16 mouse cellular contexts compared by ENCODE assay signal in genomic region chr13:63188811-63189210, GRCm38 (mm10).
A peak's percentile ranks its signal among the peaks of the same experiment; 100 is the strongest.
DNase-seq lines count a peak whose midpoint lies in the region; ATAC-seq and TF ChIP-seq lines count a peak whose summit lies in the region.
"Had no signal": no experiment of that assay in that cellular context is flagged by ENCODE, and none has a peak within 500 bp of the region (broad histone marks: within the 10 kb centered on the region; RNA-seq: fewer than 3 reads in every experiment).

No protein-coding gene starts in this region.

- no peaks in the 10 kb centered on the region for H3K36me3 ChIP-seq in kidney, adult 2 months (ENCODE audit: control insufficient read depth, insufficient read depth, low read length)
- H3K36me3 ChIP-seq in heart, embryonic 12.5 days: 0 out of 2 replicates have a peak, but pooled peaks cover 5% of the 10 kb centered on the region
- H3K36me3 ChIP-seq: hindbrain, embryonic 12.5 days; midbrain, embryonic 12.5 days had no signal

- 25% methylated on average over 2 of the region's 2 CpGs for WGBS in kidney, adult 2 months
- WGBS in large intestine, adult 2 months: 21% methylated on average over 2 of the region's 2 CpGs
- WGBS in heart, embryonic 12.5 days: 62% methylated on average over 2 of the region's 2 CpGs

- DNase-seq in left cerebral cortex, adult 2 months (ENCODE audit: extremely low spot score in 1 of 2, low spot score in 2 of 2): no peak
- no peak for DNase-seq in left cerebral cortex, postnatal 25 days (ENCODE audit: low spot score in 2 of 2)
- DNase-seq in kidney, adult 2 months: peak; percentile 85
- DNase-seq in large intestine, adult 2 months (ENCODE audit: low read depth, low spot score): peak; percentile 57
- DNase-seq in lung, postnatal 25 days (ENCODE audit: low spot score): peak; percentile 66
- no peak for DNase-seq in left cerebral cortex, postnatal 10 days (ENCODE audit: extremely low spot score in 1 of 2, low spot score in 2 of 2)
- DNase-seq in right cerebral cortex, postnatal 36 days (ENCODE audit: low spot score in 2 of 2): no peak
- DNase-seq: cerebellum, adult 11 months; retina, postnatal 1 day; thymus, postnatal 14 days had no signal

- ATAC-seq in heart, embryonic 12.5 days (ENCODE audit: insufficient number of reproducible peaks, low FRiP score): no peak

- no peaks in the 10 kb centered on the region for H3K27me3 ChIP-seq in kidney, adult 2 months (replicated peaks; ENCODE audit: control insufficient read depth, insufficient read depth, low read length)
- H3K27me3 ChIP-seq in heart, embryonic 12.5 days (replicated peaks): no peaks in the 10 kb centered on the region
- H3K27me3 ChIP-seq: heart, embryonic 13.5 days; hindbrain, embryonic 12.5 days; midbrain, embryonic 12.5 days; neural tube, embryonic 12.5 days had no signal

- no peak for TF ChIP-seq CTCF in left cerebral cortex, adult 2 months (IDR thresholded peaks at IDR 0.05)
- no peak for TF ChIP-seq CTCF in kidney, adult 2 months (conservative IDR thresholded peaks at IDR 0.05; ENCODE audit: insufficient read depth, insufficient read length, low read depth, low read length)

- intact Hi-C loops in left cerebral cortex, adult 2 months (cut with DNase I): loop anchor here (10.0 kb wide), 1 partner anchor 244 kb away; no protein-coding TSS in a partner anchor
- intact Hi-C loops in left cerebral cortex, postnatal 25 days (cut with DNase I): no loop called here
- intact Hi-C loops in left cerebral cortex, postnatal 10 days (cut with DNase I): no loop called here

- TF ChIP-seq POLR2A in kidney, adult 2 months (IDR thresholded peaks at IDR 0.05; ENCODE audit: low read depth, low read length): no peak

- peaks cover 19% of the 10 kb centered on the region for H3K4me1 ChIP-seq in kidney, adult 2 months (ENCODE audit: control insufficient read depth, insufficient read depth, low read length)
- H3K4me1 ChIP-seq in heart, embryonic 12.5 days (replicated peaks): peaks cover 33% of the 10 kb centered on the region

- no peaks in the 10 kb centered on the region for H3K9me3 ChIP-seq in heart, embryonic 12.5 days (replicated peaks)
- H3K9me3 ChIP-seq: heart, embryonic 13.5 days; hindbrain, embryonic 12.5 days; midbrain, embryonic 12.5 days; neural tube, embryonic 12.5 days had no signal

- no peak overlapping the region for H3K4me2 ChIP-seq in heart, embryonic 12.5 days
- H3K4me2 ChIP-seq: heart, embryonic 13.5 days; hindbrain, embryonic 12.5 days; midbrain, embryonic 12.5 days; neural tube, embryonic 12.5 days had no signal

- H3K9ac ChIP-seq in heart, embryonic 12.5 days: no peak overlapping the region
- H3K9ac ChIP-seq: hindbrain, embryonic 12.5 days; liver, embryonic 14.5 days; midbrain, embryonic 12.5 days; neural tube, embryonic 12.5 days had no signal

- H3K4me3 ChIP-seq in left cerebral cortex, adult 2 months: no peak overlapping the region
- no peak overlapping the region for H3K4me3 ChIP-seq in kidney, adult 2 months (ENCODE audit: insufficient read depth, low read depth, low read length)
- H3K4me3 ChIP-seq in heart, embryonic 12.5 days: no peak overlapping the region
- H3K4me3 ChIP-seq: heart, embryonic 13.5 days; hindbrain, embryonic 12.5 days; midbrain, embryonic 12.5 days; neural tube, embryonic 12.5 days had no signal

- H3K27ac ChIP-seq in left cerebral cortex, adult 2 months: peak overlapping the region; percentile 50; the same call in 1 of the 2 replicates
- peak overlapping the region; percentile 91; the same call in 1 of the 2 replicates for H3K27ac ChIP-seq in kidney, adult 2 months (ENCODE audit: insufficient read depth, low read depth, low read length)
- no peak overlapping the region for H3K27ac ChIP-seq in heart, embryonic 12.5 days (ENCODE audit: poor library complexity, severe bottlenecking)
- H3K27ac ChIP-seq: hindbrain, embryonic 12.5 days; liver, embryonic 14.5 days; midbrain, embryonic 12.5 days; neural tube, embryonic 12.5 days had no signal

Comparison
In these comparisons a context has a peak if more than half of its experiments do, and no peak if none do; other contexts are left out.
1. DNase-seq: peak in kidney, adult 2 months (single experiment), large intestine, adult 2 months (single experiment) and lung, postnatal 25 days (single experiment); none in left cerebral cortex, adult 2 months (0 of 2), left cerebral cortex, postnatal 25 days (0 of 2), left cerebral cortex, postnatal 10 days (0 of 2) and right cerebral cortex, postnatal 36 days (0 of 2).